Mouse (Mus musculus) MEL (cell line): ENCODE measurements around the gene Myo18a. TPM values are rescaled to one million over a fixed set of nuclear protein-coding genes. Genes with fewer than 3 reads are reported as not detected.

Experiments used
- DNase-seq: peaks from one replicate; pipeline ENCODE4 v3.0.0; 2011; ENCODE audit warnings: low read depth, low spot score
- H3K27ac ChIP-seq: 2 replicates; pipeline ENCODE4 v1.5.1; 2012; ENCODE audit warnings: low read depth, mild to moderate bottlenecking, control low read depth, low read length, moderate library complexity; ENCODE audit not compliant: control insufficient read depth
- H3K27me3 ChIP-seq, 2 experiments: fragments of 150-350 bp in 1 of 2; sonication (generic) in 1 of 2; 2 replicates each; pipeline ENCODE4 v1.6.1; 2012; ENCODE audit warnings: low read length in 2 of 2, mild to moderate bottlenecking in 2 of 2, improper control_type of control experiment in 1 of 2, moderate library complexity in 1 of 2; ENCODE audit not compliant: insufficient read depth in 2 of 2, control insufficient read depth in 1 of 2
- H3K36me3 ChIP-seq, 2 experiments: 2 replicates each; pipeline ENCODE4 v1.6.1; 2012 to 2014; ENCODE audit warnings: low read length in 2 of 2, improper control_type of control experiment in 1 of 2, inconsistent platforms in 1 of 2, mild to moderate bottlenecking in 1 of 2; ENCODE audit not compliant: insufficient read depth in 2 of 2, control insufficient read depth in 1 of 2
- H3K4me1 ChIP-seq, 2 experiments: fragments of 150-350 bp in 1 of 2; sonication (generic) in 1 of 2; 2 replicates each; pipeline ENCODE4 v1.6.1; 2012; ENCODE audit warnings: low read length in 2 of 2, improper control_type of control experiment in 1 of 2, mild to moderate bottlenecking in 1 of 2; ENCODE audit not compliant: insufficient read depth in 2 of 2, control insufficient read depth in 1 of 2
- H3K4me3 ChIP-seq, 2 experiments: fragments of 150-350 bp in 1 of 2; sonication (generic) in 1 of 2; 2 replicates each; pipeline ENCODE4 v1.5.1; 2012; ENCODE audit warnings: low read depth in 2 of 2, low read length in 2 of 2, mild to moderate bottlenecking in 2 of 2, moderate library complexity in 2 of 2, control low read depth in 1 of 2, improper control_type of control experiment in 1 of 2; ENCODE audit not compliant: control insufficient read depth in 1 of 2, insufficient read depth in 1 of 2
- H3K79me2 ChIP-seq: 2 replicates; pipeline ENCODE4 v1.6.1; 2012; ENCODE audit warnings: mild to moderate bottlenecking, low read length, moderate library complexity; ENCODE audit not compliant: control insufficient read depth, poor library complexity, insufficient read depth
- H3K9ac ChIP-seq: 2 replicates; pipeline ENCODE4 v1.6.1; 2012; ENCODE audit warnings: low read depth, mild to moderate bottlenecking, control low read depth, low read length, moderate library complexity; ENCODE audit not compliant: control insufficient read depth, poor library complexity, severe bottlenecking
- H3K9me3 ChIP-seq: fragments of 150-350 bp; sonication (generic); replicated peaks from 2 replicates; pipeline ENCODE4 v1.6.1; 2012; ENCODE audit warnings: mild to moderate bottlenecking, low read length, improper control_type of control experiment, moderate library complexity; ENCODE audit not compliant: insufficient read depth
- BHLHE40 ChIP-seq: IDR thresholded peaks from 2 replicates; pipeline ENCODE4 v1.6.1; 2012; ENCODE audit warnings: low read depth, mild to moderate bottlenecking, inconsistent platforms, low read length, improper control_type of control experiment, borderline replicate concordance
- CHD1 ChIP-seq: IDR thresholded peaks from 2 replicates; pipeline ENCODE4 v1.6.1; 2012; ENCODE audit warnings: low read depth, mild to moderate bottlenecking, inconsistent platforms, low read length, improper control_type of control experiment
- CHD2 ChIP-seq: IDR thresholded peaks from 2 replicates; pipeline ENCODE4 v1.6.1; 2011; ENCODE audit warnings: low read length, improper control_type of control experiment
- CTCF ChIP-seq, 3 experiments: IDR thresholded peaks in 2 of 3; conservative IDR thresholded peaks in 1 of 3; 2 replicates each; pipeline ENCODE4 v1.5.1; 2011 to 2012; ENCODE audit warnings: low read length in 3 of 3, low read depth in 2 of 3, mild to moderate bottlenecking in 2 of 3, improper control_type of control experiment in 1 of 3, inconsistent platforms in 1 of 3, mixed read lengths in 1 of 3, moderate library complexity in 1 of 3; ENCODE audit not compliant: control insufficient read depth in 1 of 3, insufficient read depth in 1 of 3, poor library complexity in 1 of 3, severe bottlenecking in 1 of 3
- E2F4 ChIP-seq: IDR thresholded peaks from 2 replicates; pipeline ENCODE4 v1.6.1; 2011; ENCODE audit warnings: low read depth, low read length, improper control_type of control experiment, borderline replicate concordance
- EP300 ChIP-seq, 2 experiments: IDR thresholded peaks; 2 replicates each; pipeline ENCODE4 v1.6.1; 2011; ENCODE audit warnings: improper control_type of control experiment in 2 of 2, low read length in 2 of 2, low read depth in 1 of 2, mild to moderate bottlenecking in 1 of 2
- ETS1 ChIP-seq: IDR thresholded peaks from 2 replicates; pipeline ENCODE4 v1.6.1; 2012; ENCODE audit warnings: low read depth, mild to moderate bottlenecking, inconsistent platforms, low read length, improper control_type of control experiment, moderate library complexity
- GATA1 ChIP-seq: IDR thresholded peaks from 2 replicates; pipeline ENCODE4 v1.6.1; 2011; ENCODE audit warnings: low read depth, low read length, improper control_type of control experiment
- HCFC1 ChIP-seq: IDR thresholded peaks from 2 replicates; pipeline ENCODE4 v1.6.1; 2012; ENCODE audit warnings: low read depth, mild to moderate bottlenecking, inconsistent platforms, low read length, improper control_type of control experiment, moderate library complexity
- MAX ChIP-seq: IDR thresholded peaks from 2 replicates; pipeline ENCODE4 v1.6.1; 2011; ENCODE audit warnings: low read length, improper control_type of control experiment
- MEF2A ChIP-seq: IDR thresholded peaks from 2 replicates; pipeline ENCODE4 v1.6.1; 2014; ENCODE audit warnings: low read depth, mild to moderate bottlenecking, inconsistent platforms, low read length, improper control_type of control experiment; ENCODE audit not compliant: poor library complexity, insufficient replicate concordance, severe bottlenecking; ENCODE audit errors: extremely low read depth
- MXI1 ChIP-seq: IDR thresholded peaks from 2 replicates; pipeline ENCODE4 v1.6.1; 2011; ENCODE audit warnings: mild to moderate bottlenecking, low read depth, low read length, improper control_type of control experiment
- MYC ChIP-seq: IDR thresholded peaks from 2 replicates; pipeline ENCODE4 v1.6.1; 2011; ENCODE audit warnings: low read depth, mild to moderate bottlenecking, low read length, improper control_type of control experiment, moderate library complexity
- NELFE ChIP-seq: IDR thresholded peaks from 2 replicates; pipeline ENCODE4 v1.6.1; 2011; ENCODE audit warnings: low read depth, low read length, improper control_type of control experiment
- POLR2A ChIP-seq, 2 experiments: IDR thresholded peaks; 2 replicates each; pipeline ENCODE4 v1.6.1; 2011 to 2012; ENCODE audit warnings: low read length in 2 of 2, mild to moderate bottlenecking in 2 of 2, control low read depth in 1 of 2, improper control_type of control experiment in 1 of 2, low read depth in 1 of 2, moderate library complexity in 1 of 2; ENCODE audit not compliant: control insufficient read depth in 1 of 2, insufficient read depth in 1 of 2, poor library complexity in 1 of 2
- POLR2AphosphoS2 ChIP-seq: IDR thresholded peaks from 2 replicates; pipeline ENCODE4 v1.6.1; 2011; ENCODE audit warnings: low read length, improper control_type of control experiment
- POLR2AphosphoS5 ChIP-seq: IDR thresholded peaks from 2 replicates; pipeline ENCODE4 v1.6.1; 2012; ENCODE audit warnings: low read depth, borderline replicate concordance, mild to moderate bottlenecking, inconsistent platforms, low read length, moderate library complexity, mixed read lengths
- RAD21 ChIP-seq: IDR thresholded peaks from 2 replicates; pipeline ENCODE4 v1.6.1; 2011; ENCODE audit warnings: mild to moderate bottlenecking, low read depth, low read length, improper control_type of control experiment
- RCOR1 ChIP-seq: IDR thresholded peaks from 2 replicates; pipeline ENCODE4 v1.6.1; 2012; ENCODE audit warnings: low read depth, mild to moderate bottlenecking, inconsistent platforms, low read length, improper control_type of control experiment
- SIN3A ChIP-seq: IDR thresholded peaks from 2 replicates; pipeline ENCODE4 v1.6.1; 2012; ENCODE audit warnings: low read length, improper control_type of control experiment, inconsistent platforms
- TAL1 ChIP-seq: IDR thresholded peaks from 2 replicates; pipeline ENCODE4 v1.6.1; 2012; ENCODE audit warnings: mild to moderate bottlenecking, inconsistent platforms, low read length, moderate library complexity, mixed read lengths
- TBP ChIP-seq: IDR thresholded peaks from 2 replicates; pipeline ENCODE4 v1.8.0; 2011; ENCODE audit warnings: low read depth, low read length, improper control_type of control experiment
- TCF12 ChIP-seq: IDR thresholded peaks from 2 replicates; pipeline ENCODE4 v1.6.1; 2014; ENCODE audit warnings: low read depth, mild to moderate bottlenecking, inconsistent platforms, low read length, improper control_type of control experiment, moderate library complexity
- USF1 ChIP-seq: IDR thresholded peaks from 2 replicates; pipeline ENCODE4 v1.6.1; 2014; ENCODE audit warnings: low read depth, mild to moderate bottlenecking, inconsistent platforms, low read length, improper control_type of control experiment, moderate library complexity
- ZMIZ1 ChIP-seq: IDR thresholded peaks from 2 replicates; pipeline ENCODE4 v1.6.1; 2012; ENCODE audit warnings: low read depth, mild to moderate bottlenecking, inconsistent platforms, low read length, improper control_type of control experiment, moderate library complexity
- ZNF384 ChIP-seq: IDR thresholded peaks from 2 replicates; pipeline ENCODE4 v1.6.1; 2012; ENCODE audit warnings: low read depth, mild to moderate bottlenecking, inconsistent platforms, low read length, improper control_type of control experiment
- polyA plus RNA-seq, 2 experiments: library from polyadenylated mRNA; stranded (reverse) in 1 of 2; unstranded in 1 of 2; fragments of >175 nt in 1 of 2; fragments of >200 nt in 1 of 2; gene quantifications; 2 replicates each; pipeline versions ENCODE4 v1.2.1 to v1.2.4; 2012; ENCODE audit warnings: low replicate concordance in 2 of 2, low read depth in 1 of 2; ENCODE audit not compliant: insufficient read length in 2 of 2, insufficient read depth in 1 of 2, missing spikeins in 1 of 2
- total RNA-seq: library from RNA; depleted of rRNA; stranded (reverse); fragments of 300-350 nt; gene quantifications from 2 replicates; pipeline ENCODE4 v1.2.3, GENCODE M21; 2012

The Myo18a gene
- total and polyA plus RNA-seq, 3 experiments, result 13.1 to 18.0 TPM; not detected in 1

GRCm38 (mm10) chr11:77783211-77783746 is 20.2 kb downstream of the Myo18a start:
- Histone ChIP-seq H3K27ac (peak overlapping the region; percentile 95; the same call in 1 of the 2 replicates), H3K79me2 (no peaks in the 10 kb centered on the region; the same call in 1 of the 2 replicates), H3K9me3 (no peaks in the 10 kb centered on the region), H3K4me3 (no peak overlapping the region), H3K27me3 (no peaks in the 10 kb centered on the region), H3K9ac (no peak overlapping the region), H3K4me1 (peaks cover 23 to 39% of the 10 kb centered on the region in 2 experiments), H3K36me3 (peaks cover 0 to 33% of the 10 kb centered on the region in 2 experiments; a peak in 2 of 4 replicates)
- TF ChIP-seq TBP (no peak), ETS1 (no peak), MAX (peak; percentile 52), TAL1 (no peak), NELFE (no peak)
- DNase-seq, result no peak

- Histone ChIP-seq H3K27ac (peak overlapping the region; percentile 95), H3K9me3 (no peaks in the 10 kb centered on the region), H3K4me1 (peaks cover 23 to 39% of the 10 kb centered on the region in 2 experiments), H3K79me2 (no peaks in the 10 kb centered on the region; the same call in 1 of the 2 replicates)
- TF ChIP-seq BHLHE40, result 0 out of 2 replicates have a peak, but pooled peaks have one; percentile 23
- TF ChIP-seq TCF12, result 0 out of 2 replicates have a peak, but pooled peaks have one; percentile 7
- TF ChIP-seq POLR2AphosphoS5, result no peak
- peak; percentile 88 for TF ChIP-seq GATA1
- TF ChIP-seq MYC, result peak; percentile 69; the same call in 1 of the 2 replicates
- TF ChIP-seq CHD1, result 0 out of 2 replicates have a peak, but pooled peaks have one; percentile 36
- TF ChIP-seq RCOR1, result 0 out of 2 replicates have a peak, but pooled peaks have one; percentile 45
- no peak; the same call in 1 of the 2 replicates for TF ChIP-seq E2F4
- peak; percentile 19; the same call in 1 of the 2 replicates for TF ChIP-seq NELFE
- peak; percentile 96 for TF ChIP-seq ETS1
- TF ChIP-seq MAX, result peak; percentile 53
- peak in 1 of 2 experiments; percentile 68; a peak in 2 of 4 replicates for TF ChIP-seq POLR2A (IDR thresholded peaks at IDR 0.05; ENCODE audit: control insufficient read depth in 1 of 2, insufficient read depth in 1 of 2, low read depth in 1 of 2, low read length in 2 of 2, poor library complexity in 1 of 2)
- TF ChIP-seq MEF2A, result no peak
- TF ChIP-seq HCFC1, result peak; percentile 35; the same call in 1 of the 2 replicates
- TF ChIP-seq CTCF (IDR thresholded peaks at IDR 0.05 in 2 of 3, conservative IDR thresholded peaks at IDR 0.05 in 1 of 3; ENCODE audit: control insufficient read depth in 1 of 3, insufficient read depth in 1 of 3, low read depth in 2 of 3, low read length in 3 of 3, poor library complexity in 1 of 3, severe bottlenecking in 1 of 3), result peak in 2 of 3 experiments; percentile 26 to 30; a peak in 4 of 6 replicates
- TF ChIP-seq CHD2, result no peak
- no peak for TF ChIP-seq USF1
- peak; percentile 70 for TF ChIP-seq TBP
- no peak for TF ChIP-seq ZMIZ1
- TF ChIP-seq MXI1, result peak; percentile 76
- peak in 1 of 2 experiments; percentile 63 for TF ChIP-seq EP300 (IDR thresholded peaks at IDR 0.05; ENCODE audit: low read depth in 1 of 2, low read length in 2 of 2)
- TF ChIP-seq RAD21, result peak; percentile 30
- TF ChIP-seq ZNF384, result no peak
- TF ChIP-seq SIN3A, result peak; percentile 88
- no peak for TF ChIP-seq POLR2AphosphoS2
- TF ChIP-seq, all 39 proteins: peak for 17
- H3K27me3 ChIP-seq, result no peaks in the 10 kb centered on the region
- peak overlapping the region; percentile 75 for H3K9ac ChIP-seq
- peak overlapping the region; percentile 33 to 54 for H3K4me3 ChIP-seq
- DNase-seq, result peak; percentile 85
- H3K36me3 ChIP-seq, result peaks cover 0 to 33% of the 10 kb centered on the region in 2 experiments; a peak in 2 of 4 replicates
Observed at GRCm38 (mm10) chr11:77783747-77784646, 21.0 kb downstream of the Myo18a start.
